Mouse (Mus musculus) left cerebral cortex, postnatal 4 days (tissue): Measurements from ENCODE around the gene Muc3. TPM values are rescaled to one million over a fixed set of nuclear protein-coding genes. Genes with fewer than 3 reads are reported as not detected.

Experiments
- DNase-seq: peaks from one replicate; pipeline ENCODE4 v3.0.0-alpha.2; 2022
- intact Hi-C: fragments of 180-260 bp; cut with DNase I; formaldehyde crosslinking; loops from one replicate; pipeline ENCODE4 v1.15.1; 2025
- total RNA-seq, 2 experiments: library from RNA; stranded (reverse); gene quantifications; 2 replicates each; pipeline ENCODE4 v1.2.3; 2021

Gene Muc3
- total RNA-seq, 2 experiments from 2014 or later, result not detected

GRCm38 (mm10) chr5:137096037-137096436 is 53.1 kb downstream of the Muc3 start:
- intact Hi-C loops, result no loop called here
- no peak for DNase-seq

GRCm38 (mm10) chr5:137095135-137095534 is 54.0 kb downstream of the Muc3 start:
- intact Hi-C loops, result no loop called here

GRCm38 (mm10) chr5:137093720-137094119 is 55.4 kb downstream of the Muc3 start:
- no peak for DNase-seq

More at GRCm38 (mm10) chr5:137095135-137095534, 54.0 kb downstream of the Muc3 start:
- no peak for DNase-seq

GRCm38 (mm10) chr5:137091560-137091959 is 57.6 kb downstream of the Muc3 start:
- intact Hi-C loops, result no loop called here

More at GRCm38 (mm10) chr5:137093720-137094119, 55.4 kb downstream of the Muc3 start:
- intact Hi-C loops, result no loop called here

GRCm38 (mm10) chr5:137090870-137091269 is 58.3 kb downstream of the Muc3 start:
- DNase-seq, result peak; percentile 53
- intact Hi-C loops, result no loop called here

More at GRCm38 (mm10) chr5:137091560-137091959, 57.6 kb downstream of the Muc3 start:
- no peak for DNase-seq

- intact Hi-C loops, result no loop called here
- DNase-seq, result no peak
Measured at GRCm38 (mm10) chr5:137087410-137087809, 61.7 kb downstream of the Muc3 start.

- intact Hi-C loops, result no loop called here
- no peak for DNase-seq
Measured at GRCm38 (mm10) chr5:137085731-137086130, 63.4 kb downstream of the Muc3 start.

GRCm38 (mm10) chr5:137085021-137085420 is 64.1 kb downstream of the Muc3 start:
- DNase-seq, result no peak
- intact Hi-C loops, result no loop called here

Other genes starting within 250 kb of the Muc3 start
- gene Ift22, start 241.2 kb downstream of the Muc3 start, total RNA-seq, result 10 to 100 TPM; 51.2 to 56.2 TPM
- 100 to 1,000 TPM; 193 to 195 TPM for gene Fis1, start 196.0 kb downstream of the Muc3 start, total RNA-seq
- gene Cldn15, start 182.7 kb downstream of the Muc3 start, total RNA-seq, result under 1 TPM; 0.46 to 0.54 TPM
- gene Plod3, start 162.3 kb downstream of the Muc3 start, total RNA-seq, result 10 to 100 TPM; 46.7 to 52.1 TPM
- gene Znhit1, start 161.3 kb downstream of the Muc3 start, total RNA-seq, result 10 to 100 TPM; 90.8 to 93.9 TPM
- gene Vgf, start 122.9 kb downstream of the Muc3 start, total RNA-seq, result 10 to 100 TPM; 48.5 to 78.9 TPM
- gene Ap1s1, start 103.2 kb downstream of the Muc3 start, total RNA-seq, result 100 to 1,000 TPM; 193 to 208 TPM
- gene Serpine1, start 77.1 kb downstream of the Muc3 start, total RNA-seq, result under 1 TPM; 0.60 TPM
- gene Trim56, start 33.1 kb downstream of the Muc3 start, total RNA-seq, result 1 to 10 TPM; 4.1 to 5.6 TPM
- 1 to 10 TPM in 1 of 2 experiments, under 1 TPM in 1; 0.60 to 1.5 TPM for gene Muc3a, start 63.1 kb upstream of the Muc3 start, total RNA-seq
- 10 to 100 TPM; 60.3 to 67.8 TPM for gene Ache, start 138.2 kb upstream of the Muc3 start, total RNA-seq
- 10 to 100 TPM; 17.3 to 21.8 TPM for gene Ufsp1, start 145.3 kb upstream of the Muc3 start, total RNA-seq
- 100 to 1,000 TPM; 214 to 236 TPM for gene Srrt, start 158.4 kb upstream of the Muc3 start, total RNA-seq
- gene Trip6, start 165.1 kb upstream of the Muc3 start, total RNA-seq, result 1 to 10 TPM; 7.1 to 8.0 TPM
- gene Slc12a9, start 184.3 kb upstream of the Muc3 start, total RNA-seq, result 10 to 100 TPM; 28.8 to 31.5 TPM
- 10 to 100 TPM in 1 of 2 experiments, 1 to 10 TPM in 1; 9.4 to 10.2 TPM for gene Ephb4, start 200.8 kb upstream of the Muc3 start, total RNA-seq